ENCODE assay signal across 17 mouse cellular contexts in genomic region chr5:75941775-75942580, GRCm38 (mm10). TPM values are rescaled to one million over a fixed set of nuclear protein-coding genes. Genes with fewer than 3 reads are reported as not detected.
DNase-seq lines count a peak whose midpoint lies in the region; ATAC-seq and TF ChIP-seq lines count a peak whose summit lies in the region.
"Had no signal": no experiment of that assay in that cellular context is flagged by ENCODE, and none has a peak within 500 bp of the region (broad histone marks: within the 10 kb centered on the region; RNA-seq: fewer than 3 reads in every experiment).

No protein-coding gene starts in this region.

- no peak for DNase-seq in heart, adult 18-20 months
- no peak for DNase-seq in lung, postnatal 25 days (ENCODE audit: low spot score)
- peak; percentile 97 for DNase-seq in R1 (ENCODE audit: low read depth, low spot score)
- no peak for DNase-seq in adrenal gland, adult 8-10 months
- DNase-seq: cerebellum, adult 9-11 months; kidney, postnatal 4 days; right cerebral cortex, adult 18-20 months; thymus, postnatal 36 days had no signal

- H3K27me3 ChIP-seq in heart, embryonic 13.5 days (replicated peaks), result no peaks in the 10 kb centered on the region
- H3K27me3 ChIP-seq in lung, embryonic 16.5 days (ENCODE audit: control insufficient read depth, insufficient read depth, low read depth, low read length), result no peaks in the 10 kb centered on the region
- H3K27me3 ChIP-seq: embryonic facial prominence, embryonic 12.5 days; limb, embryonic 12.5 days; neural tube, embryonic 13.5 days had no signal

- TF ChIP-seq CTCF in cortical plate, adult 2 months (IDR thresholded peaks at IDR 0.05; ENCODE audit: extremely low read depth, insufficient read depth, low read length), result no peak

- peaks cover 65% of the 10 kb centered on the region for H3K4me1 ChIP-seq in heart, embryonic 13.5 days
- H3K4me1 ChIP-seq in lung, embryonic 16.5 days (replicated peaks; ENCODE audit: control insufficient read depth, insufficient read depth, low read length), result peaks cover 9% of the 10 kb centered on the region; the same call in 1 of the 2 replicates
- peaks cover 4% of the 10 kb centered on the region; the same call in 1 of the 2 replicates for H3K4me1 ChIP-seq in cortical plate, adult 2 months (ENCODE audit: control insufficient read depth, insufficient read depth, low read length)

- H3K9me3 ChIP-seq in heart, embryonic 13.5 days, result no peaks in the 10 kb centered on the region
- H3K9me3 ChIP-seq in lung, embryonic 16.5 days (ENCODE audit: control insufficient read depth, low read length), result no peaks in the 10 kb centered on the region
- H3K9me3 ChIP-seq: embryonic facial prominence, embryonic 12.5 days; limb, embryonic 12.5 days; neural tube, embryonic 13.5 days had no signal

- H3K9ac ChIP-seq in heart, embryonic 13.5 days, result no peak overlapping the region
- H3K9ac ChIP-seq in lung, embryonic 16.5 days (ENCODE audit: low read length), result no peak overlapping the region
- H3K9ac ChIP-seq: embryonic facial prominence, embryonic 12.5 days; limb, embryonic 12.5 days; neural tube, embryonic 13.5 days had no signal

- ATAC-seq in heart, embryonic 13.5 days (ENCODE audit: extremely low read depth, insufficient number of reproducible peaks, low FRiP score, low TSS enrichment), result no peak
- peak; percentile 57 for ATAC-seq in lung, embryonic 16.5 days (ENCODE audit: low read depth)
- ATAC-seq: CD4-positive, CD25-positive, alpha-beta regulatory T cell, adult 4 months; intestine, postnatal 0 days had no signal

- peak overlapping the region; percentile 20; the same call in 1 of the 2 replicates for H3K27ac ChIP-seq in heart, embryonic 13.5 days (replicated peaks)
- peak overlapping the region; percentile 66; the same call in 1 of the 2 replicates for H3K27ac ChIP-seq in lung, embryonic 16.5 days (ENCODE audit: low read length)
- peak overlapping the region; percentile 62; the same call in 1 of the 2 replicates for H3K27ac ChIP-seq in cortical plate, adult 2 months (ENCODE audit: insufficient read depth, low read length)
- H3K27ac ChIP-seq: embryonic facial prominence, embryonic 12.5 days; limb, embryonic 12.5 days; stomach, postnatal 0 days had no signal

- H3K36me3 ChIP-seq in heart, embryonic 13.5 days, result peaks cover 39% of the 10 kb centered on the region
- no peaks in the 10 kb centered on the region; the same call in 1 of the 2 replicates for H3K36me3 ChIP-seq in lung, embryonic 16.5 days (ENCODE audit: control insufficient read depth, insufficient read depth, low read length)
- H3K36me3 ChIP-seq: embryonic facial prominence, embryonic 12.5 days; limb, embryonic 12.5 days; neural tube, embryonic 13.5 days had no signal

- no peak overlapping the region for H3K4me2 ChIP-seq in heart, embryonic 13.5 days
- no peak overlapping the region for H3K4me2 ChIP-seq in lung, embryonic 16.5 days (ENCODE audit: low read depth, low read length)
- H3K4me2 ChIP-seq: embryonic facial prominence, embryonic 12.5 days; limb, embryonic 12.5 days; neural tube, embryonic 13.5 days had no signal

- H3K4me3 ChIP-seq in heart, embryonic 13.5 days, result no peak overlapping the region
- no peak overlapping the region for H3K4me3 ChIP-seq in lung, embryonic 16.5 days (ENCODE audit: low read length)
- H3K4me3 ChIP-seq in cortical plate, adult 2 months (ENCODE audit: insufficient read depth, low read length), result no peak overlapping the region
- H3K4me3 ChIP-seq: embryonic facial prominence, embryonic 12.5 days; limb, embryonic 12.5 days; neural tube, embryonic 13.5 days had no signal

- TF ChIP-seq POLR2A in cortical plate, adult 2 months (IDR thresholded peaks at IDR 0.05; ENCODE audit: extremely low read depth, insufficient read depth, low read length), result no peak

- WGBS in heart, embryonic 13.5 days, result 71% methylated on average over 11 of the region's 11 CpGs
- WGBS in lung, embryonic 16.5 days, result 72% methylated on average over 11 of the region's 11 CpGs

RNA-seq across cellular contexts. Expression of gene Kdr, which starts 36.3 kb away (rescaled TPM):
- 32.7 and 35.0 TPM in 2 replicates for polyA plus RNA-seq in heart, embryonic 13.5 days (2015; fragmentation: Nextera tagmentation; extraction: Ambion mirVana)
- total RNA-seq in heart, adult 18-20 months (2021), result 10 to 100 TPM; 48.5 to 69.9 TPM
- 65.0 and 69.4 TPM in 2 replicates for polyA plus RNA-seq in lung, embryonic 16.5 days (2015; fragmentation: Nextera tagmentation; extraction: Ambion mirVana)
- polyA plus RNA-seq in cortical plate, adult 2 months (2012; rRNA removed), result 7.3 and 9.1 TPM in 2 replicates
- total RNA-seq in adrenal gland, adult 8-10 months (2022), result 100 to 1,000 TPM in 2 of 4 experiments, 10 to 100 TPM in 2; 75.8 to 125 (median 99.9) TPM
